Mouse (Mus musculus) urinary bladder, postnatal 4 days (tissue): ENCODE measurements around the gene Ccdc126.
"Not testable (repeated sequence)": the region's sequence is repeated elsewhere in the genome, so short reads cannot be mapped to it uniquely, and the experiment has no call there.

ENCODE experiments used
- DNase-seq, 2 experiments: peaks; one replicate each; pipeline ENCODE4 v3.0.0; 2021 to 2022; ENCODE audit warnings: low spot score in 2 of 2

The Ccdc126 gene

GRCm38 (mm10) chr6:49318966-49319594 is at the start of gene Ccdc126:
Gene Ccdc126, plus strand, starts transcription at chr6:49319274.
- DNase-seq: peak; percentile 96 to 97

GRCm38 (mm10) chr6:49269923-49270322 is 49.2 kb upstream of the Ccdc126 start:
- no peak for DNase-seq

DNA sequence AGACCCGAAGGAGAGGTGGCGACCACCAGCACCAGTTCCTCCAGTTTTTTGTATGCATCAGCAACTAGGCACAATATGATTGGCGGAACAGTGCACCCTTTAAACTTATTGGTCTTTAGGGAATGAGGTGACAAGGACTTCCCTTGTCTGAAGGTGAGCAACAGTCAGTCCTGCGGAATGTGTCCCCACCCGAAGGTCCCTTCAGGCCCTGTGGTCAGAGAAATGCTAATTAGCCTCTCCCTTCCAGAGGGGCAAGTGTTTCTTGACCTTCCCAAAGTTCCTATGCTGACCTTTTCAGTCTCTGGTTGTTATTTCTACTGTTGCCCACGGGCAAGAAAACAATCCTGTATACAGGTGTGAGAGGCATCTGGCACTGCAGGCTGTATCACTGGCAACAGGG is 47.3 kb upstream of the Ccdc126 start:
- no peak for DNase-seq

- no peak for DNase-seq
Observed at GRCm38 (mm10) chr6:49272863-49273262, 46.2 kb upstream of the Ccdc126 start.

DNA sequence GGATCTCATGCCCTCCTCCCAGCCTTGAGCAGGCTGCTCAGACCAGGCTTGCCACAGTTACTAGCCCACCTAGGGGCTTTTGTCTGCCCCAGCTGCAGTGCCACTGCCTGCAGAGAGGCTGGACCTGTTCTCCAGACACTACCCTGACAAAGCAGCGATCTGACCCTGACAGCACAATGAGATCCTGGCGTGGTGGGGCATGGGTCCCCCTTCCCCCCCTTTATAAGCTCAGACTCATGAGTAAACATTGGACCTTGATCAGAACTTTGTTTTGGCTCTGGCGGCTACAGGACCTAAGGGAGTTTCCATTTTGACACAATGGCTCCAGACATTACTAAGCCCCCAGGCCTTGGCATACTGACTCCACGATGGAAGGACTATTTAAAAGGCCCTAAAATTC is 45.1 kb upstream of the Ccdc126 start:
- DNase-seq: no peak

DNA sequence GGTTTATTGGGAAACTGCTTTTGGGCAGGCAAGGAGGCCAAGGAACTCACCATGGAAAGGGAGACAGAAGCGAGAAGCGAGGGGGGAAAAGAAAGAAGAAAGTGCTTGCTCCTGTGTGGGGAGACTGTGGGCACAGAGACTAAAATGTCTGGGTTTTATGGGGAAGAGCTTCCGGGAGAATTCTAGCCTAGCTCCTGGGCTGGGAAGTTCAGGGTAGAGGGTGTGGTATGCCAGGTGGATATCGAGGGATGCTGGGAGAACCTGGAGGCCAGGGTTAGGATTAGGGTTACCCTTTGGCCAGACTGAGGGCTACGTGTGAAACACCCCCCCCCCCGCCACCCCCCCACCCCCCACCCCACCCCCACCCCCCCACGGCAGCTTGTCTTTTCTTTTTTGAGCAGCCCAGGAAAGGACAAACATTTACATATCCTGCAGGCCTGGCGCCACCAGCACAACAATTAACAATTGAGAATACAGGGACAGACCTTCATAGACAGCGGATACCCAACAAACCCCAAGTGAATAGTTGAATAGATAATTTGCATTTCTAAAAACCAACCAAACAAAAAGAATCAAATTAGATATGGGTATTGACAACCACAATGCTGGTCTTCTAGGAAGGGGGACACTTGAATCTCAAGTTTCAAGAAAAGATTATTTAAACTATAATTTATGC is 44.5 kb upstream of the Ccdc126 start:
- no peak for DNase-seq

- no peak for DNase-seq
Observed at GRCm38 (mm10) chr6:49275296-49275695, 43.8 kb upstream of the Ccdc126 start.

GRCm38 (mm10) chr6:49280942-49281341 is 38.1 kb upstream of the Ccdc126 start:
- DNase-seq: no peak

GRCm38 (mm10) chr6:49282122-49282521 is 37.0 kb upstream of the Ccdc126 start:
- DNase-seq: no peak

GRCm38 (mm10) chr6:49298286-49298685 is 20.8 kb upstream of the Ccdc126 start:
- DNase-seq: no peak

DNA sequence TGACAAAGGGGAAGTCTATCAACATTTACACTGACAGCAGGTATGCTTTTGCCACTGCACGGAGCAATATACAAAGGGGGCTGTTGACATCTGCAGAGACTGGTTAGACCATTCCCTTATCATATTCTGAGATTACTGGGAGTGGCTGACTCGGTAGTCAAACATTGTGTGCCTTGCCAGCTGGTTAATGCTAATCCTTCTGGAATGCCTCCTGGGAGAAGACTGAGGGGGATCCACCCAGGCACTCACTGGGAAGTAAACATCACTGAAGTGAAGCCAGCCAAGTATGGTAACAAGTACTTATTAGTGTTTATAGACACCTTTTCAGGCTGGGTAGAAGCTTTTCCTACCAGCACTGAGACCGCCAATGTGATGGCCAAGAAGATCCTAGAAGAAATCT is 4.3 kb upstream of the Ccdc126 start:
- DNase-seq: not testable (repeated sequence)

DNA sequence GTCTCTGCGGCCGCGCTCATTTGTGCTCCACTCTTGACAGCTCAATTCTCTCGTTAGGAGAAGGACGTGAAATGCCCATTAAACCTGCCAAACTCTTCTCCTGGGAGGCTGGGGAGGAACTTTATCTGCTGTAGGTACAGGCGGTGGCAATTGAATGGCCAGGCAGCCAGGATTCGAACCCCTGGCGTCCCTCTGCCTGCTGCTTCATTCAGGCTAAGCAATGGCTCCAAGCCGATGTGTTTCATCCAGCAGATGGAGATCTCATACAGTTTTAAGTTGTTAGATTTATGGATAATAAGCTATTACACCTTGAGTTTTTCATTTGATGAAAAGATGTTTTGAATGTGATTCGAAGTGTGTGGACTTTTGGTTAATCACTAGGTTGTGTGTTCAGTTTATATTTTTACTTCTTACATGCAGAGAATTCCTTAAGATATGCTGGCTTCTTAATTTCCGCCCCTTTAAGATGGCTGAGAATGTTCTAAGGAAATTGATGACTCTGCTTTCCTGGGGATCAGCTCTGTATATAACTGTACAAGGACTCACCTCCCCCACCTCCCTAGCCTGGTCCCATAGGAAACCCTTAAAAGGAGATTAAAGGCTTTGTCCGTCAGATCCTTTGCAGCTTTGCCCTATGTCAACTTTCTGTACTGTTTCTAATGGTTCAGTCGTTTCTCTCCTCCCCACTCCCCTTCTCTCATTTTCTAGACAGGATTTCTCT is 681 bp downstream of the Ccdc126 start:
- DNase-seq: no peak

- no peak for DNase-seq
Observed at GRCm38 (mm10) chr6:49321341-49321740, 2.3 kb downstream of the Ccdc126 start.

DNA sequence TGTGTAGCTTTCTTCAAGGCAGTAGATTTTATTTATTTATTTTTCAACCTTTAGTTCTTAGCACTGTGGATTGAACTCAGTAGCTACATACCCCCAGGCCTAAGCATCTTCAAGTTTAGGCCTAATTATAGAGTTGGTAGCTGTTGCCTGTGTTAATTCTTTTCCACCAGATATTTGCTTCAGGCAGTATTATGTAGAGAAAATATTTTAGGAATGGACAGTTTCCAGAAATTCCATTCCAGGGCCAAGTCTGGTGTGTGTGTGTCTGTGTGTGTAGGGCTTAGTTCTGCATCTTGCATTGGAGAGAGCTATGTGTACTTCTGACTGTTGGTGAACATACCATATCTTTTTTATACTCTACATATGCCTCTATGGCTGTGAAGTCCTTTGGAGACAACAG is 3.0 kb downstream of the Ccdc126 start:
- DNase-seq: no peak

DNA sequence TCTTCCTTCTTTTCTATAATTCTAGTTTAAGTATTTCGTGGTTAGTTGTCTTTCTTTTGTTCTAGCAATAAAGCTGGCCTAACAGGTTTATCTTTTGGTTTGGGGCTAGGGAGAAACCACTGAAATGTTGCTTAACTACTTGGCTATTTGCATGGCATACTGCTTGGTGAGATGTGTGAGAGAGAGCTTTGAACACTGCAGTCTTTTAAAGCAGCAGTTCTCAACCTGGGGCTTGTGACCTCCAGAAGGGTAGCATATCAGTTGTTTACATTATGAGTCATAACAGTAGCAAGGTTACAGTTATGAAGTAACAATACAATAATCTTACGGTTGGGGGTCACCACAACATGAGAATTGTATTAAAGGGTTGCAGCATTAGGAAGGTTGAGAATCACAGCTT is 3.9 kb downstream of the Ccdc126 start:
- DNase-seq: no peak

GRCm38 (mm10) chr6:49324528-49324927 is 5.5 kb downstream of the Ccdc126 start:
- no peak for DNase-seq

DNA sequence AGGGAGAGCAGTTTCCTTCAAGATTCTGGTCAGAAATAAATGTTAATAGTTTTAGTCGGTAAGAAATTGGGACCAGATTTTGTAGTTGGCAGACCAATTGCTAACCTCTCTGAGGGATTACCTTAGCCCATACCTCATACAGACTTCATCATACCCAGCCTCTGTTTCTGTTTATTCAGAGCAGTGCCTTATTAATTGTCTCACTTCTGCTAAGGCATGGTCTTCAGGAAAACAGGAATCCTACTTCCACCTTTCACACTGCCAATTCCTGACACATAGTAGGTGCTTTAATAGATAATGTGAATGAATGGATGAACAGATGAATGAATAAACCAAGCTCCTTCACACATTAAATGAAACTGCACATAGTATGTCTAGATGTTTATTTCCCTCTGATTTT is 6.2 kb downstream of the Ccdc126 start:
- DNase-seq: no peak

- no peak for DNase-seq
Observed at GRCm38 (mm10) chr6:49326846-49327245, 7.8 kb downstream of the Ccdc126 start.

- DNase-seq: no peak
Observed at GRCm38 (mm10) chr6:49331369-49332059, 12.4 kb downstream of the Ccdc126 start.

GRCm38 (mm10) chr6:49332060-49332370 is 12.9 kb downstream of the Ccdc126 start:
- no peak for DNase-seq

- no peak for DNase-seq
Observed at GRCm38 (mm10) chr6:49338566-49338965, 19.5 kb downstream of the Ccdc126 start.

DNA sequence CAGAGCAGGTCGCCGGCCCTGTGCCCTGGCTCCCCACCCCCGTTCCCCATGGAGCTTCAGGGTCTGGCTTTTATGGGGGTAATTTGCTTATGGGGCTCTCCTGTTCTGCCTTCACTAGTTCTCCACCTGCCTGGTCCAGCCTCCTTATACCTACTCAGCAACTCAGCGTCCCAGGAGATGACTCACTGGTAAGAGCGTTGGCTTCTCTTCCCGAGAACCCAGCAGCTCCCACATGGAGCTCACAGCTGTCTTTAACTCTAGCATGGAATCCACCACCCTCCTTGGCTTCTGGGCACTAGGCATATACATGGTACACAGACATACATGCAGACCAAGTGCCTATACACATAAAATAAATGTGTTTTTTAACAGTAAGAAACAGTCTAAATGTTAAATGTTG is 20.1 kb downstream of the Ccdc126 start:
- DNase-seq: no peak
